Mouse (Mus musculus) urinary bladder, postnatal 14 days (tissue): ENCODE data around the gene Slco1a6.

Experiments used
- DNase-seq: peaks from one replicate; pipeline ENCODE4 v3.0.0; 2021; ENCODE audit warnings: low spot score

The Slco1a6 gene

DNA sequence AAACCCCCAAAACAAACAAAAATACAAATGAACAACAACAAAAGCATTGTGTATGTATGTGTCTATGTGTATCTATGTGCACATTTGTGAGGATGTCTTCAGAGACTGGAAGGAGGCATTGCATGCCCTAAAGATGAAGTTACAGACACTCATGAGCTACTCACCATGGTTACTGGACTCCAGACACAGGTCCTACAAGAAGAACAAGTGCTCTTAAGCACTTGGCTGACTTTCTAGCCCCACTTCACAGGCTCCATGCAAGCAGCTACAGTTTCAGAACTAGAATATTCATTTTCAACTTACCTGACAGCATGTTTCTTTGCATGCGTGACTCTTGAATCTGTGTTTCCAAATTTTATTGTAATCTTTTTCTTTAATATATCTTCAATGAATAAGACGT lies 172.6 kb downstream of the Slco1a6 start:
- no peak for DNase-seq
